Mouse (Mus musculus) forebrain, embryonic 14.5 days (tissue): ENCODE results near the gene Nlrc4. TPM values are rescaled to one million over a fixed set of nuclear protein-coding genes. Genes with fewer than 3 reads are reported as not detected.

Experiments
- ATAC-seq: fragments of 200-750 bp; cut with Nextera tagmentation; 2 replicates; pipeline ENCODE4 v1.8.0; 2017; ENCODE audit warnings: mild to moderate bottlenecking, moderate library complexity
- DNase-seq: peaks from one replicate; pipeline ENCODE4 v3.0.0-alpha.2; 2015; ENCODE audit warnings: low spot score
- H3K27ac ChIP-seq: fragments of 300-500 bp; sonication (generic); 2 replicates; pipeline ENCODE4 v1.5.1; 2014; ENCODE audit warnings: low read depth, mild to moderate bottlenecking, control low read depth, low read length, moderate library complexity
- H3K27me3 ChIP-seq: fragments of 300-500 bp; sonication (generic); replicated peaks from 2 replicates; pipeline ENCODE4 v1.6.1; 2014; ENCODE audit warnings: low read length, control low read depth, mixed read lengths; ENCODE audit not compliant: control insufficient read depth, insufficient read depth
- H3K36me3 ChIP-seq: fragments of 300-500 bp; sonication (generic); 2 replicates; pipeline ENCODE4 v1.6.1; 2014; ENCODE audit warnings: low read length, control low read depth; ENCODE audit not compliant: control insufficient read depth, insufficient read depth
- H3K4me1 ChIP-seq: fragments of 300-500 bp; sonication (generic); 2 replicates; pipeline ENCODE4 v1.6.1; 2014; ENCODE audit warnings: antibody characterized with exemption, low read length, control low read depth; ENCODE audit not compliant: control insufficient read depth, insufficient read depth
- H3K4me2 ChIP-seq: fragments of 300-500 bp; sonication (generic); 2 replicates; pipeline ENCODE4 v1.6.1; 2014; ENCODE audit warnings: mild to moderate bottlenecking, control low read depth, low read length
- H3K4me3 ChIP-seq: fragments of 300-500 bp; sonication (generic); 2 replicates; pipeline ENCODE4 v1.5.1; 2014; ENCODE audit warnings: low read depth, low read length, control low read depth
- H3K9ac ChIP-seq: fragments of 300-500 bp; sonication (generic); 2 replicates; pipeline ENCODE4 v1.6.1; 2014; ENCODE audit warnings: mild to moderate bottlenecking, low read length, control low read depth, moderate library complexity
- H3K9me3 ChIP-seq: fragments of 300-500 bp; sonication (generic); replicated peaks from 2 replicates; pipeline ENCODE4 v1.6.1; 2016; ENCODE audit warnings: low read length, control low read depth, mixed read lengths; ENCODE audit not compliant: control insufficient read depth
- WGBS: fragments of 180-500 bp; shearing (Covaris S2); extraction: QIAGEN DNeasy Blood & Tissue Kit; methylation state at CpG from one replicate; pipeline ENCODE4 v1.1.7; 2014; 5-methylcytosine and 5-hydroxymethylcytosine counted together
- polyA plus RNA-seq: library from polyadenylated mRNA; unstranded; fragments of >200 nt; fragmentation: Nextera tagmentation; extraction: Ambion mirVana; gene quantifications from 2 replicates; pipeline ENCODE4 v1.2.1, GENCODE M21; 2014

The Nlrc4 gene
- polyA plus RNA-seq, 1 experiment from 2014 or later: 0.18 TPM

- ATAC-seq (no peak), DNase-seq (no peak)
- Histone ChIP-seq H3K9ac (no peak overlapping the region), H3K27me3 (no peaks in the 10 kb centered on the region), H3K36me3 (no peaks in the 10 kb centered on the region), H3K4me2 (no peak overlapping the region), H3K9me3 (no peaks in the 10 kb centered on the region), H3K4me3 (no peak overlapping the region), H3K4me1 (no peaks in the 10 kb centered on the region), H3K27ac (no peak overlapping the region)
- 83% methylated on average over 10 of the region's 10 CpGs for WGBS
Measured at GRCm38 (mm10) chr17:74449776-74450175, 9.2 kb downstream of the Nlrc4 start.

- Histone ChIP-seq H3K9me3 (no peaks in the 10 kb centered on the region), H3K27me3 (no peaks in the 10 kb centered on the region), H3K36me3 (no peaks in the 10 kb centered on the region), H3K4me2 (no peak overlapping the region), H3K4me1 (no peaks in the 10 kb centered on the region), H3K9ac (no peak overlapping the region), H3K4me3 (no peak overlapping the region), H3K27ac (no peak overlapping the region)
- ATAC-seq (no peak), DNase-seq (no peak)
- WGBS: 81% methylated on average over 5 of the region's 5 CpGs
Measured at GRCm38 (mm10) chr17:74440486-74440885, 18.5 kb downstream of the Nlrc4 start.

DNA sequence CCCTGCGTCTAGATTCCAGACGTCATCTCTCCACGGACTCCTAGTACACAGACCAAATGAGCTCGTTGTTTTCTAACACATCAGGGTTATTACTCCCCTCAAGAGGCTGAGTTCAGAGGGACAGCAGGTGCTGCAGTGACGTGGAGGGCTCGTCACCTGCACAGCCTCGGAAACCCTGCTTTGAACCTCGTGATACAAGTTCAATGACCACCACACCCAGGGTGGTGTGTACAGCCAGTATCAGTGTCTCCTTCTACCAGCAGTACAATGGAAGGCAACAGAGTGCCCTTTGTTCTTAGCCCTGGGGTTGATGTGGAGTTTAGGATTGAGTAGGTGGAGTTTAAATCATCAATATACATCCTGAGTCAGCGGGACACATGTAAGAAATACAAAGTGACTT is 21.2 kb downstream of the Nlrc4 start:
- Histone ChIP-seq H3K4me2 (no peak overlapping the region), H3K9ac (no peak overlapping the region), H3K4me3 (no peak overlapping the region), H3K9me3 (no peaks in the 10 kb centered on the region), H3K27me3 (no peaks in the 10 kb centered on the region), H3K36me3 (no peaks in the 10 kb centered on the region), H3K4me1 (no peaks in the 10 kb centered on the region), H3K27ac (no peak overlapping the region)
- ATAC-seq: no peak
- 82% methylated on average over 9 of the region's 9 CpGs for WGBS
- DNase-seq: no peak

- WGBS: 87% methylated on average over 5 of the region's 5 CpGs
Measured at GRCm38 (mm10) chr17:74432631-74433030, 26.3 kb downstream of the Nlrc4 start.

GRCm38 (mm10) chr17:74431481-74431880 is 27.5 kb downstream of the Nlrc4 start:
- H3K4me1 ChIP-seq: no peaks in the 10 kb centered on the region
- H3K4me2 ChIP-seq: no peak overlapping the region
- peaks cover 11% of the 10 kb centered on the region; the same call in 1 of the 2 replicates for H3K36me3 ChIP-seq
- no peaks in the 10 kb centered on the region for H3K9me3 ChIP-seq
- ATAC-seq (no peak; the same call in 1 of the 2 replicates), DNase-seq (peak; percentile 15)
- WGBS: 58% methylated on average over 13 of the region's 13 CpGs
- H3K4me3 ChIP-seq: no peak overlapping the region
- H3K27ac ChIP-seq: no peak overlapping the region
- no peak overlapping the region for H3K9ac ChIP-seq
- H3K27me3 ChIP-seq: no peaks in the 10 kb centered on the region

More at GRCm38 (mm10) chr17:74432631-74433030, 26.3 kb downstream of the Nlrc4 start:
- no peak for ATAC-seq
- Histone ChIP-seq H3K9ac (no peak overlapping the region), H3K27me3 (no peaks in the 10 kb centered on the region), H3K27ac (no peak overlapping the region), H3K4me1 (no peaks in the 10 kb centered on the region), H3K36me3 (0 out of 2 replicates have a peak, but pooled peaks cover 2% of the 10 kb centered on the region), H3K4me3 (no peak overlapping the region), H3K4me2 (no peak overlapping the region), H3K9me3 (no peaks in the 10 kb centered on the region)
- DNase-seq: no peak

DNA sequence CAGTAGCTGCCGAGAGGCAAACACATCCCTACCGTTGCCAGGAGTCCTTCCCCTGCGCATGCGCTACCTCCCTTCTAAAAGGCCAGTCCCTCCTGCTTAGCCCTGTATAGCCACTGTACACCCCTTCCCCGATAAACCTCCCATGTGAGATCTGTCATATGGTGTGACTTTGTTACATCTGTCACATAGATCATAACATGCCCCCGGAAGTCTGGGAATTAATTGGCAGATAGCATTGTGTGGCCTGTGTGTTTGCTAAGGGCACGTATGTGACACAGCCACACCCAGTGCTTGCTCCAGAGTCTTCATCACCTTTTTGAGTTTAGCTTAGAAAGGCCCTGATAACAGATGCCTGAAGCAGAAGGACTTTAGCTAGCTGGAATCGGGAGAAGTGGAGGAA is 28.9 kb downstream of the Nlrc4 start:
- WGBS: 90% methylated on average over 8 of the region's 8 CpGs
- Histone ChIP-seq H3K4me3 (no peak overlapping the region), H3K4me2 (no peak overlapping the region), H3K27ac (no peak overlapping the region), H3K4me1 (no peaks in the 10 kb centered on the region), H3K27me3 (no peaks in the 10 kb centered on the region), H3K9me3 (no peaks in the 10 kb centered on the region), H3K9ac (no peak overlapping the region), H3K36me3 (peaks cover 16% of the 10 kb centered on the region; the same call in 1 of the 2 replicates)
- DNase-seq (no peak), ATAC-seq (no peak)

DNA sequence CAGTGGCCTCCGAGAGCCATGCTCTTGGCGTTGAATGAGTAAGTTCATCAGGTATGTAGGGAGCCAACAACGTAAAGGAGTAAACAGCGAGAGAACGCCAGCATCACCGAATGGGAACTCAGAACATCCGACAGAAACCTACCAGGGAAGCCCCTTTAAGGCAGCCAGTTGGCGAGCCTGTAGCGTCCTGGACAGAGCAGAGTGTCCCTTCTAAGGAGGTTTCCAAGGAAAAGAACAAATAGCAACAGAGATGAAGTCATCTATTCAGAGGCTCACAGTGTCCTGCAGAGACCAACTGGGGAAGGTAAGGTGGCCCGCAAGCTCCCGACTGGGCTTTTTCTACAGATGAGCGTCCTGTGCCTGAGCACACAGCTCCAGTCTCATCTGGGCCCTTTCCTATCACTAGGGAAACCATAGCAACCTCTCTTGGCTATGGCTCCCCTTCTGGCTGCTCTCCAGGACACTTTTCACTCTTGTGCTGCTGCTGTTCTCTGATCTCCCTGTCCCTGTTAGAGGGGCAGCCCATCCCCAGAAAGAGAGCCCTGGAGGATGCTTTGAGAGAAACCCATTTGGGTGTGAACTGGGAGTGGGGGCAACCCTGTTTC is 34.4 kb downstream of the Nlrc4 start:
- H3K36me3 ChIP-seq: peaks cover 58% of the 10 kb centered on the region
- H3K9me3 ChIP-seq: no peaks in the 10 kb centered on the region
- ATAC-seq (peak; percentile 87), DNase-seq (peak; percentile 80)
- H3K9ac ChIP-seq: no peak overlapping the region; the same call in 1 of the 2 replicates
- H3K27ac ChIP-seq: peak overlapping the region; percentile 1; the same call in 1 of the 2 replicates
- H3K4me2 ChIP-seq: no peak overlapping the region
- no peaks in the 10 kb centered on the region for H3K27me3 ChIP-seq
- no peak overlapping the region for H3K4me3 ChIP-seq
- 0 out of 2 replicates have a peak, but pooled peaks cover 4% of the 10 kb centered on the region for H3K4me1 ChIP-seq
- WGBS: 68% methylated on average over 12 of the region's 12 CpGs

DNA sequence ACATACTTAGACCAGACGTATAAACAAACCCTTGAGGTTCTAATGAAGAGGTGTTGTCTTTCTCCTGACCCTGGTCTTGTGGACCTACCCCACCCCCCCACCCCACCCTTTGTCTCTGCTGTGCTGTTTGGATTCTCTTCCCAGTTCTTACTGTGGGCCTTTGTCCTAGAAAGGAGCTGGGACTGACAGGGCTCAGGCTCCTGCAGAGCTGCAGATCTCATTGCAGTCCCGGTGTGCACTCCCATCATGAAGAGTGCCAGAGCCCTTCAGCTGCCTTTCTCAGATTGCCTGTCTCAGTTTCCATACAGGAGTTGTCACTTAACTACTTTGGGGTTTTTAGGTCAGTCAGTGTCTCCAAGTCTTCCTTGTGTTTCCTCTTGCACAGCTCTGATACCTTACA is 38.3 kb downstream of the Nlrc4 start:
- no peak overlapping the region for H3K27ac ChIP-seq
- no peak overlapping the region for H3K9ac ChIP-seq
- peaks cover 73% of the 10 kb centered on the region for H3K36me3 ChIP-seq
- no peaks in the 10 kb centered on the region for H3K27me3 ChIP-seq
- H3K4me2 ChIP-seq: no peak overlapping the region
- H3K4me3 ChIP-seq: no peak overlapping the region
- 57% methylated on average over 2 of the region's 2 CpGs for WGBS
- H3K4me1 ChIP-seq: 0 out of 2 replicates have a peak, but pooled peaks cover 4% of the 10 kb centered on the region
- no peak for DNase-seq
- no peak for ATAC-seq
- H3K9me3 ChIP-seq: no peaks in the 10 kb centered on the region

GRCm38 (mm10) chr17:74418171-74418570 is 40.8 kb downstream of the Nlrc4 start:
- ATAC-seq (no peak), DNase-seq (no peak)
- Histone ChIP-seq H3K9me3 (no peaks in the 10 kb centered on the region), H3K4me2 (no peak overlapping the region), H3K27me3 (no peaks in the 10 kb centered on the region), H3K4me1 (no peaks in the 10 kb centered on the region), H3K9ac (no peak overlapping the region), H3K36me3 (peaks cover 77% of the 10 kb centered on the region), H3K4me3 (no peak overlapping the region), H3K27ac (no peak overlapping the region)
- WGBS: 58% methylated on average over 4 of the region's 4 CpGs
